8 mouse cellular contexts compared by ENCODE assay signal in genomic region chr17:35870884-35871696, GRCm38 (mm10). TPM values are rescaled to one million over a fixed set of nuclear protein-coding genes. Genes with fewer than 3 reads are reported as not detected.
DNase-seq lines count a peak whose midpoint lies in the region; ATAC-seq and TF ChIP-seq lines count a peak whose summit lies in the region.

No protein-coding gene starts in this region.

- H3K9me3 ChIP-seq in forebrain, embryonic 16.5 days (ENCODE audit: control insufficient read depth, low read length): no peaks in the 10 kb centered on the region
- no peaks in the 10 kb centered on the region for H3K9me3 ChIP-seq in limb, embryonic 13.5 days

- no peak overlapping the region for H3ac ChIP-seq in myocyte (ENCODE audit: control insufficient read depth, insufficient read length)

- peak; percentile 89 for DNase-seq in heart, adult 11 months
- no peak for DNase-seq in heart, adult 9 months (ENCODE audit: low spot score in 2 of 2)
- peak; percentile 81 for DNase-seq in ES-CJ7 (ENCODE audit: low read depth, low spot score)
- no peak for DNase-seq in left cerebral cortex, postnatal 36 days (ENCODE audit: low spot score in 2 of 2)
- no peak for DNase-seq in frontal cortex, postnatal 10 days (ENCODE audit: low spot score in 2 of 2)

- peaks cover 85% of the 10 kb centered on the region for H3K79me2 ChIP-seq in myocyte (ENCODE audit: control insufficient read depth, insufficient read depth)

- ATAC-seq in forebrain, embryonic 16.5 days: no peak
- no peak for ATAC-seq in limb, embryonic 13.5 days (ENCODE audit: low FRiP score, low read depth)

- no peaks in the 10 kb centered on the region for H3K27me3 ChIP-seq in forebrain, embryonic 16.5 days (replicated peaks; ENCODE audit: control insufficient read depth, insufficient read depth, low read length)
- H3K27me3 ChIP-seq in limb, embryonic 13.5 days: no peaks in the 10 kb centered on the region
- no peaks in the 10 kb centered on the region for H3K27me3 ChIP-seq in myocyte (ENCODE audit: control insufficient read depth, insufficient read depth, insufficient read length)

- no peak overlapping the region for H3K27ac ChIP-seq in forebrain, embryonic 16.5 days (ENCODE audit: low read length)
- H3K27ac ChIP-seq in limb, embryonic 13.5 days: peak overlapping the region; percentile 6; the same call in 1 of the 2 replicates

- 90% methylated on average over 8 of the region's 8 CpGs for WGBS in forebrain, embryonic 16.5 days
- WGBS in limb, embryonic 13.5 days: 85% methylated on average over 8 of the region's 8 CpGs

- peaks cover 12% of the 10 kb centered on the region for H3K36me3 ChIP-seq in forebrain, embryonic 16.5 days (ENCODE audit: control insufficient read depth, insufficient read depth)
- peaks cover 39% of the 10 kb centered on the region for H3K36me3 ChIP-seq in limb, embryonic 13.5 days
- peaks cover 18% of the 10 kb centered on the region for H3K36me3 ChIP-seq in myocyte (ENCODE audit: control insufficient read depth, insufficient read depth)

- intact Hi-C loops in left cerebral cortex, postnatal 36 days (cut with DNase I): no loop called here

- H3K4me3 ChIP-seq in forebrain, embryonic 16.5 days (replicated peaks; ENCODE audit: low read length): no peak overlapping the region; the same call in 1 of the 2 replicates
- H3K4me3 ChIP-seq in limb, embryonic 13.5 days: peak overlapping the region; percentile 63
- peak overlapping the region; percentile 90 for H3K4me3 ChIP-seq in myocyte

- peaks cover 61% of the 10 kb centered on the region for H3K4me1 ChIP-seq in forebrain, embryonic 16.5 days (replicated peaks; ENCODE audit: control insufficient read depth, insufficient read depth, low read length)
- H3K4me1 ChIP-seq in limb, embryonic 13.5 days: peaks cover 58% of the 10 kb centered on the region

- no peak for TF ChIP-seq POLR2A in myocyte (IDR thresholded peaks at IDR 0.05; ENCODE audit: insufficient read length, low read depth)

- peak overlapping the region; percentile 93 for H3K4me2 ChIP-seq in forebrain, embryonic 16.5 days (ENCODE audit: low read length)
- peak overlapping the region; percentile 99 for H3K4me2 ChIP-seq in limb, embryonic 13.5 days (replicated peaks)
- H3K4me2 ChIP-seq in myocyte (ENCODE audit: low read depth): peak overlapping the region; percentile 99

- H3K9ac ChIP-seq in forebrain, embryonic 16.5 days (replicated peaks; ENCODE audit: low read depth, low read length): no peak overlapping the region
- H3K9ac ChIP-seq in limb, embryonic 13.5 days: no peak overlapping the region

TF ChIP-seq in myocyte, 11 proteins besides CTCF, POLR2A, EP300 and RAD21:
- TF ChIP-seq MYOG (IDR thresholded peaks at IDR 0.05; ENCODE audit: control insufficient read depth in 1 of 3, insufficient read depth in 1 of 3, insufficient read length in 2 of 3, low read depth in 2 of 3): no peak

RNA-seq across cellular contexts. Expression of gene Ppp1r18, which starts 5.7 kb away (rescaled TPM):
- 24.9 and 25.7 TPM in 2 replicates for polyA plus RNA-seq in forebrain, embryonic 16.5 days (2015; fragmentation: Nextera tagmentation; extraction: Ambion mirVana)
- 22.4 and 27.6 TPM in 2 replicates for polyA plus RNA-seq in limb, embryonic 13.5 days (2015; fragmentation: Nextera tagmentation; extraction: Ambion mirVana)
- 46.2 TPM for polyA plus RNA-seq in myocyte (2012; fragmentation: generic; extraction: Trizol)
- 1 to 10 TPM; 9.2 to 9.3 TPM for total RNA-seq in left cerebral cortex, postnatal 36 days (2021)

RNA-seq across cellular contexts. Expression of gene Dhx16, which starts 8.5 kb away (rescaled TPM):
- 40.4 and 42.2 TPM in 2 replicates for polyA plus RNA-seq in forebrain, embryonic 16.5 days (2015; fragmentation: Nextera tagmentation; extraction: Ambion mirVana)
- 41.8 and 42.5 TPM in 2 replicates for polyA plus RNA-seq in limb, embryonic 13.5 days (2015; fragmentation: Nextera tagmentation; extraction: Ambion mirVana)
- polyA plus RNA-seq in myocyte (2012; fragmentation: generic; extraction: Trizol): 29.4 TPM
- total RNA-seq in left cerebral cortex, postnatal 36 days (2021): 10 to 100 TPM; 26.0 to 32.0 TPM

RNA-seq across cellular contexts. Expression of gene Nrm, which starts 10.0 kb away (rescaled TPM):
- polyA plus RNA-seq in forebrain, embryonic 16.5 days (2015; fragmentation: Nextera tagmentation; extraction: Ambion mirVana): 23.4 and 26.1 TPM in 2 replicates
- 54.9 and 55.1 TPM in 2 replicates for polyA plus RNA-seq in limb, embryonic 13.5 days (2015; fragmentation: Nextera tagmentation; extraction: Ambion mirVana)
- polyA plus RNA-seq in myocyte (2012; fragmentation: generic; extraction: Trizol): 18.5 TPM
- 1 to 10 TPM; 2.3 to 3.1 TPM for total RNA-seq in left cerebral cortex, postnatal 36 days (2021)

RNA-seq across cellular contexts. Expression of gene 2310061I04Rik, which starts 26.1 kb away (rescaled TPM):
- 34.5 and 49.5 TPM in 2 replicates for polyA plus RNA-seq in forebrain, embryonic 16.5 days (2015; fragmentation: Nextera tagmentation; extraction: Ambion mirVana)
- 21.9 and 25.0 TPM in 2 replicates for polyA plus RNA-seq in limb, embryonic 13.5 days (2015; fragmentation: Nextera tagmentation; extraction: Ambion mirVana)
- 33.7 TPM for polyA plus RNA-seq in myocyte (2012; fragmentation: generic; extraction: Trizol)
- 10 to 100 TPM; 58.4 to 62.0 TPM for total RNA-seq in left cerebral cortex, postnatal 36 days (2021)

RNA-seq across cellular contexts. Expression of gene Mdc1, which starts 29.8 kb away (rescaled TPM):
- polyA plus RNA-seq in forebrain, embryonic 16.5 days (2015; fragmentation: Nextera tagmentation; extraction: Ambion mirVana): 10.6 and 13.2 TPM in 2 replicates
- polyA plus RNA-seq in limb, embryonic 13.5 days (2015; fragmentation: Nextera tagmentation; extraction: Ambion mirVana): 13.5 and 15.5 TPM in 2 replicates
- 7.0 TPM for polyA plus RNA-seq in myocyte (2012; fragmentation: generic; extraction: Trizol)
- 10 to 100 TPM; 16.5 to 16.9 TPM for total RNA-seq in left cerebral cortex, postnatal 36 days (2021)

Comparison
In these comparisons a context has a peak if more than half of its experiments do, and no peak if none do; other contexts are left out.
1. DNase-seq: peak in heart, adult 11 months (single experiment) and ES-CJ7 (single experiment); none in heart, adult 9 months (0 of 2), left cerebral cortex, postnatal 36 days (0 of 2) and frontal cortex, postnatal 10 days (0 of 2).
2. Peak in every context shown above with its lines, with median percentiles within 50 percentile points of each other: H3K4me2 ChIP-seq.